Mouse (Mus musculus) embryonic fibroblast, embryonic 13.5 days (primary cell): ENCODE measurements around the gene Ager. TPM values are rescaled to one million over a fixed set of nuclear protein-coding genes. Genes with fewer than 3 reads are reported as not detected.
A peak's percentile ranks its signal among the peaks of the same experiment; 100 is the strongest.

Experiments
- H3K27ac ChIP-seq: 2 replicates; pipeline ENCODE4 v1.5.1; 2012; ENCODE audit warnings: low read length, control low read depth, inconsistent platforms; ENCODE audit not compliant: insufficient read depth
- H3K4me1 ChIP-seq: 2 replicates; pipeline ENCODE4 v1.6.1; 2011; ENCODE audit warnings: low read length; ENCODE audit not compliant: control insufficient read depth, insufficient read depth
- H3K4me3 ChIP-seq: 2 replicates; pipeline ENCODE4 v1.5.1; 2011; ENCODE audit warnings: mild to moderate bottlenecking, control low read depth, low read length; ENCODE audit not compliant: insufficient read depth
- CTCF ChIP-seq: IDR thresholded peaks from 2 replicates; pipeline ENCODE4 v1.5.1; 2011; ENCODE audit warnings: mild to moderate bottlenecking, control low read depth, low read length, moderate library complexity, borderline replicate concordance; ENCODE audit not compliant: insufficient read depth
- POLR2A ChIP-seq: IDR thresholded peaks from 2 replicates; pipeline ENCODE4 v1.6.1; 2011; ENCODE audit warnings: low read depth, mild to moderate bottlenecking, control low read depth, low read length, moderate library complexity
- polyA plus RNA-seq: library from polyadenylated mRNA; stranded (reverse); fragments of >200 nt; gene quantifications from 2 replicates; pipeline ENCODE4 v1.2.4, GENCODE M21; 2011; ENCODE audit warnings: low read depth; ENCODE audit not compliant: missing spikeins, insufficient read length

Ager gene
- polyA plus RNA-seq, result 0.70 and 0.83 TPM in 2 replicates

DNA sequence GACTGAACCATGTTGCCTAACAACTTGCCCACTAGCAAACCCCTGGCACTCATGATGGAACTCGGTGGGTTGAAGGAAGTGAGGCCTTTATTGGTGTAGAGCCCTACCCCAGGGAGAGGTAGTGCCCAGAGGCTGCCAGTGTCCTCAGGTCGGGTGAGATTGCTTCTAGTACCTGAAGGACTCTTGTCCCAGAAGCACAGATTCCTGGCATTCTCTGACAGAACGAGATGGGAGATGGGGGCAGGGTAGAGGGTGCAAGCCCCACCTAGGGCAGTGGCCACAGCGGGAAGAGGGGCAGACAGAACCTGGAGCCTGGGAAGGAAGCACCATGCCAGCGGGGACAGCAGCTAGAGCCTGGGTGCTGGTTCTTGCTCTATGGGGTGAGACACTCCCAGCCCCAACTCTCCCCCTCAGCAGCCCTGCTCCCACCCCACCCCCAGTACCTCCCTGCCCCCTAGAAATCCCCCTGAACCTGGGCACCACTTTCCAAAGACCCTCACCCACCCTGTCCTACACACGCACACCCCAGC, at the start of gene Ager:
Ager (plus strand) TSS at position 297 of the 530 bp plus-strand sequence.
- Histone ChIP-seq H3K4me1 (no peaks in the 10 kb centered on the region), H3K27ac (no peak within 1 kb of the TSS), H3K4me3 (no peak within 1 kb of the TSS)
- peak; percentile 58 for TF ChIP-seq POLR2A
- no peak for TF ChIP-seq CTCF

DNA sequence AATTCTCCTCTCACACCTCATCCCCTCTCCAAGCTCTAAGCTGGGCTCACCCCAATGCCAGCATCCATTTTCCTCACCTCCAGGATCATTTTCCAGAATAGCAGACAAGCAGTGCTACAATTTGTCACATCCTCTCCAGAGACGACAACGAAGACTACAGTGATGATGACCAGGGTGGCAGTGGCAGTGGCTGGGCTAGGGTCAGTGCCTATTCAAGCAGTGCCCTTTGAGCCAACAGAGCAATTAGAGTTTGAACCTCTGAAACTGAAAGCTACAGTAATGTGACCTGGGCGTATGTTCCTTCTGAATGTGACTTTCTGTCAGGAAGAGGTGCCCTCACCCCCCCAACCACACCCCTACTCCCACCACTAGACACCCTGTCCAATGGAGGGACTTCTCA, 48.5 kb upstream of the Ager start:
- no peak overlapping the region for H3K4me3 ChIP-seq
- no peaks in the 10 kb centered on the region for H3K4me1 ChIP-seq
- H3K27ac ChIP-seq, result no peak overlapping the region
- no peak for TF ChIP-seq POLR2A
- TF ChIP-seq CTCF, result no peak

GRCm38 (mm10) chr17:34549843-34550242, 47.8 kb upstream of the Ager start:
- Histone ChIP-seq H3K4me3 (no peak overlapping the region), H3K4me1 (no peaks in the 10 kb centered on the region), H3K27ac (no peak overlapping the region)
- TF ChIP-seq CTCF (no peak), POLR2A (no peak)

GRCm38 (mm10) chr17:34555483-34555882, 42.2 kb upstream of the Ager start:
- Histone ChIP-seq H3K4me3 (no peak overlapping the region), H3K27ac (no peak overlapping the region), H3K4me1 (no peaks in the 10 kb centered on the region)
- TF ChIP-seq POLR2A, result no peak
- TF ChIP-seq CTCF, result peak; percentile 73; the same call in 1 of the 2 replicates

GRCm38 (mm10) chr17:34556406-34556805, 41.3 kb upstream of the Ager start:
- Histone ChIP-seq H3K4me3 (no peak overlapping the region), H3K4me1 (no peaks in the 10 kb centered on the region), H3K27ac (no peak overlapping the region)
- TF ChIP-seq POLR2A (no peak), CTCF (no peak)

DNA sequence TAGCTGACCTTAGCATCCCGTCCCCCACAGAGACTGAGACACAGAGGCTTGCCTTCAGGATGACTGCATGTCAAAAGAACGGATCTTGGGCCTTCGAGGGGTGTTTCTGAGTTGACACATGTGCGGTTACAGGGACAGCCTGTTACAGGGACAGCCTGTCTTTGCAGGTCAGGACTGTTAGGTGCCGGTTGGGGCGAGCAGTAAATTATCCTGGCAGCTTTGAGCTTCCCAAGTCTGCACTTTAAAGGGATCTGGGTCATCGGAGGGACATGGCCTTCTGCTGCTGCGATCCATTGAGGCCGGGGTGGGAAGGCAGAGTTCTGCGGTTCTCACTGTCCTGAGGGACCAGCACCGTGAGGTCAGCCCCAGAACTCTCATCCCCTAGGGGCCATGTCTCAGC, 40.3 kb upstream of the Ager start:
- TF ChIP-seq POLR2A (no peak), CTCF (no peak)

DNA sequence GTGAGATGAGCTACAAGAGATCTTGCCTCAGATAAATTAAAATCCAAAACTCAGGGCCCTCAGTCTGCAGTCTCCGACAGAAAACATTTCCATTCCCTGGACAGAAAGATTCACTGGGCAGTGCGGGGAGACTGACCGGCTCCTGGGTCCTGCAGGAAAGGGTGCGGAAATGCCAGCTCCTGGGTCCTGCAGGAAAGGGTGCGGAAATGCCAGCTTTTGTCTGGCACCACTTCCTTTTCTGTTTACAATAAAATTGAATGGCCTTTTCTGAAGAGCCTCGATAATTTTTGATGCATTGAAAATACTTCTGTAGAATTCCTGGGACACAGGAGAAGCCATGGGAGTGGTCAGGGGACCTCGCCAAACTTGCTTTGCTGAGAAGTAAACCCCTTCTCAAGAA, 38.5 kb upstream of the Ager start:
- Histone ChIP-seq H3K4me1 (0 out of 2 replicates have a peak, but pooled peaks cover under 1% of the 10 kb centered on the region), H3K4me3 (no peak overlapping the region), H3K27ac (no peak overlapping the region)
- no peak for TF ChIP-seq CTCF

More for the DNA sequence above, 40.3 kb upstream of the Ager start:
- Histone ChIP-seq H3K27ac (no peak overlapping the region), H3K4me1 (no peaks in the 10 kb centered on the region), H3K4me3 (no peak overlapping the region)

DNA sequence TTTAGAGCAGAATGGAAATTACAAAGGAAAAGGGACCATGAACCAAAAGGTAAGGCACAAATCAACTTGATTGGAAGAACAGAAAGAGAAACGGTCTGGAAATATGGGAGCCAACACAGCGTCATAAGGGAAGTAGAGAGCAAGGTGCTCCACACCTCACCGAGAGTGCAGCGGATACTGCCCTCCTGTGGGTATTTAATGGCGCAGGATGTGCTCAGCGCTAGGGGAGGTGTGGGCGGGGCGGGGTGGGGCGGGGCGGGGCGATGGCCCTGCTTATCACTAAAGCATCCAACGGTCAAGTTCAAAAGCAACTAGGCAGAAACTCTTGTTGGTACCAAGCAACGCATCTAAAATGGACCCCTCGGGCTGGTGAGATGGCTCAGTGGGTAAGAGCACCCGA, 37.8 kb upstream of the Ager start:
- Histone ChIP-seq H3K27ac (no peak overlapping the region), H3K4me1 (peaks cover 4% of the 10 kb centered on the region; the same call in 1 of the 2 replicates), H3K4me3 (no peak overlapping the region)
- TF ChIP-seq POLR2A (no peak), CTCF (no peak)

GRCm38 (mm10) chr17:34560438-34560837, 37.2 kb upstream of the Ager start:
- TF ChIP-seq POLR2A (no peak), CTCF (no peak)

GRCm38 (mm10) chr17:34561200-34561599, 36.5 kb upstream of the Ager start:
- Histone ChIP-seq H3K27ac (no peak overlapping the region), H3K4me3 (no peak overlapping the region), H3K4me1 (peaks cover 4% of the 10 kb centered on the region; the same call in 1 of the 2 replicates)
- no peak for TF ChIP-seq CTCF
- no peak for TF ChIP-seq POLR2A

More at GRCm38 (mm10) chr17:34560438-34560837, 37.2 kb upstream of the Ager start:
- Histone ChIP-seq H3K27ac (no peak overlapping the region), H3K4me3 (no peak overlapping the region), H3K4me1 (peaks cover 4% of the 10 kb centered on the region; the same call in 1 of the 2 replicates)
